Mouse (Mus musculus): ENCODE results near the gene Ccdc34.

DNA sequence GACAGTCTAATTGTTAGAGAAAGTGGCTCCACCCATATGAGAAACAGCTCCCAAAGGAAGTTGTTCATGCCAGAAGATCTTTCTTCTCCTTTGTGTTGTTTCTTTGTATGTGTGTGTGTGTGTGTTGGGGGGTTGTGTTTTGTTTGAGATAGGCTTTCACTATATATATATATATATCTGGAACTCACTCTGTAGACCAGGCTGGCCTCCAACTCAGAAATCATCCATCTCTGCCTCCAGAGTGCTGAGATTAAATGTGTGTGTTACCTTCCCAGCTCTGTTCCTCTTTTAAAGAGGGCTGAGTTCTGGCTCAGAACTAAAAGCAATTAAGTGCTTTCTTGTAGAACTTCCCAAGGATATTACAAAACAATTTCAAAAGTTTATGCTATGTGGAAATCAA, 8.2 kb upstream of the Ccdc34 start:
- TF ChIP-seq GATA1 (IDR thresholded peaks at IDR 0.05; ENCODE audit: low read length) (no peak), TAL1 (IDR thresholded peaks at IDR 0.05; ENCODE audit: low read length) (no peak)
